Mouse (Mus musculus) cerebellum, adult 2 months (tissue): Measurements from ENCODE around the gene Cep295nl.

ENCODE experiments used
- CTCF ChIP-seq: fragments of 200-500 bp; IDR thresholded peaks from 2 replicates; pipeline ENCODE4 v1.5.1; 2011; ENCODE audit warnings: low read depth, mild to moderate bottlenecking, control low read depth, low read length, moderate library complexity, borderline replicate concordance; ENCODE audit not compliant: insufficient read depth
- POLR2A ChIP-seq: fragments of 200-500 bp; IDR thresholded peaks from 2 replicates; pipeline ENCODE4 v1.6.1; 2011; ENCODE audit warnings: low read length, control low read depth, borderline replicate concordance; ENCODE audit not compliant: insufficient read depth

- TF ChIP-seq POLR2A (no peak), CTCF (no peak)
Observed at GRCm38 (mm10) chr11:118355640-118356039, 13.3 kb upstream of the Cep295nl start, which contains the start of gene Timp2.
